Mouse (Mus musculus) heart, adult 2 months (tissue): ENCODE data around the gene Setd1b. TPM values are rescaled to one million over a fixed set of nuclear protein-coding genes. Genes with fewer than 3 reads are reported as not detected.

ENCODE experiments used
- DNase-seq, 2 experiments: peaks; one replicate each; pipeline ENCODE4 v3.0.0; 2021
- H3K27ac ChIP-seq: fragments of 200-600 bp; 2 replicates; pipeline ENCODE4 v1.8.1; 2022
- H3K27me3 ChIP-seq: fragments of 200-500 bp; 2 replicates; pipeline ENCODE4 v1.6.1; 2012; ENCODE audit warnings: mild to moderate bottlenecking, low read length, inconsistent platforms, mixed read lengths; ENCODE audit not compliant: control insufficient read depth, insufficient read depth
- H3K36me3 ChIP-seq: fragments of 200-500 bp; 2 replicates; pipeline ENCODE4 v1.6.1; 2012; ENCODE audit warnings: low read length, inconsistent platforms; ENCODE audit not compliant: control insufficient read depth, insufficient read depth
- H3K4me1 ChIP-seq: fragments of 200-500 bp; 2 replicates; pipeline ENCODE4 v1.6.1; 2011; ENCODE audit warnings: low read length; ENCODE audit not compliant: control insufficient read depth, insufficient read depth
- H3K4me3 ChIP-seq: fragments of 200-600 bp; 2 replicates; pipeline ENCODE4 v1.8.1; 2022
- H3K79me2 ChIP-seq: fragments of 200-500 bp; replicated peaks from 2 replicates; pipeline ENCODE4 v1.6.1; 2012; ENCODE audit warnings: mild to moderate bottlenecking, inconsistent platforms, low read length, moderate library complexity, mixed read lengths; ENCODE audit not compliant: control insufficient read depth, insufficient read depth
- H3K9ac ChIP-seq: fragments of 200-500 bp; 2 replicates; pipeline ENCODE4 v1.6.1; 2012; ENCODE audit warnings: low read depth, mild to moderate bottlenecking, control low read depth, inconsistent platforms, low read length, mixed read lengths
- CTCF ChIP-seq: fragments of 200-600 bp; IDR thresholded peaks from 2 replicates; pipeline ENCODE4 v1.8.1; 2022; ENCODE audit warnings: antibody characterized with exemption, mild to moderate bottlenecking, moderate library complexity
- EP300 ChIP-seq: fragments of 200-500 bp; IDR thresholded peaks from 2 replicates; pipeline ENCODE4 v1.6.1; 2011; ENCODE audit warnings: low read depth, low read length, control low read depth; ENCODE audit not compliant: insufficient read depth
- POLR2A ChIP-seq: fragments of 200-500 bp; IDR thresholded peaks from 2 replicates; pipeline ENCODE4 v1.6.1; 2011; ENCODE audit warnings: mild to moderate bottlenecking, low read depth, low read length, control low read depth; ENCODE audit not compliant: insufficient read depth
- WGBS: fragments of 180-500 bp; shearing (Covaris S2); methylation state at CpG from one replicate; pipeline ENCODE4 v1.1.7; 2018; 5-methylcytosine and 5-hydroxymethylcytosine counted together
- intact Hi-C: fragments of 180-260 bp; cut with DNase I; formaldehyde crosslinking; loops from one replicate; pipeline ENCODE4 v1.15.1; 2025
- polyA plus RNA-seq: library from polyadenylated mRNA; depleted of rRNA; stranded (reverse); fragments of >200 nt; gene quantifications from 2 replicates; pipeline ENCODE4 v1.2.3, GENCODE M21; 2012
- total RNA-seq, 2 experiments: library from RNA; stranded (reverse); gene quantifications; 2 replicates each; pipeline ENCODE4 v1.2.3; 2021

The Setd1b gene
- total and polyA plus RNA-seq, 3 experiments, result 7.4 to 19.4 (median 12.9) TPM

DNA sequence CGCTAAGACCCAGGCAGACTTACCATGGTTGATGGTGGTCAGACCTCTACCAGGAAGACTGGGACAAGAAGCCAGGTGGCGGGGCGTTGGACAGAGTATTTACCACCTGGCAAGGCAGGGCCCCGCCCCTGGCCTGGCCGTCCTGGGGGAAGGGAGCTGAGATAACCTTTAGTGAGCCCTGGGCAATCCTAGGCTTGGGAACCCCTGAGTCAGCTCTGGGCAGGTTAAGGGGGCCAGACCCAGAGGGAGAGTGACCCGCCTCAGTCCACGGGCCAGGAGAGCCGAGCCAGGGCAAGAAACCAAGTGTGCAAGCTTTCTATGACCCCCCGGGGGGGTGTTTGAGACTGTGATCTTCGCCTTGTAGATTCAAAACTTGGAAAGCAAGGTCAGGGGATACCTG lies 40.7 kb downstream of the Setd1b start, which contains the start of gene Hpd:
TSS of gene Hpd (minus strand) at position 77 of the 400 bp plus-strand sequence.
- 79% methylated on average over 10 of the region's 10 CpGs for WGBS
- no peaks in the 10 kb centered on the region for H3K79me2 ChIP-seq
- intact Hi-C loops, result no loop called here

GRCm38 (mm10) chr5:123185966-123186365 lies 44.0 kb downstream of the Setd1b start:
- DNase-seq, result no peak
- H3K4me1 ChIP-seq, result no peaks in the 10 kb centered on the region
- intact Hi-C loops, result no loop called here
- TF ChIP-seq CTCF, result no peak
- no peak for TF ChIP-seq EP300
- TF ChIP-seq POLR2A, result no peak
- H3K9ac ChIP-seq, result no peak overlapping the region
- no peaks in the 10 kb centered on the region for H3K36me3 ChIP-seq
- H3K27me3 ChIP-seq, result no peaks in the 10 kb centered on the region
- H3K79me2 ChIP-seq, result no peaks in the 10 kb centered on the region
- H3K27ac ChIP-seq, result no peak overlapping the region
- 42% methylated on average over 6 of the region's 6 CpGs for WGBS
- H3K4me3 ChIP-seq, result no peak overlapping the region

More for the DNA sequence above, 40.7 kb downstream of the Setd1b start, which contains the start of gene Hpd:
- no peak for TF ChIP-seq POLR2A
- no peak for TF ChIP-seq CTCF
- Histone ChIP-seq H3K27ac (no peak within 1 kb of the TSS), H3K4me3 (no peak within 1 kb of the TSS), H3K9ac (no peak within 1 kb of the TSS), H3K4me1 (no peaks in the 10 kb centered on the region), H3K36me3 (no peaks in the 10 kb centered on the region), H3K27me3 (no peaks in the 10 kb centered on the region)
- no peak for DNase-seq

DNA sequence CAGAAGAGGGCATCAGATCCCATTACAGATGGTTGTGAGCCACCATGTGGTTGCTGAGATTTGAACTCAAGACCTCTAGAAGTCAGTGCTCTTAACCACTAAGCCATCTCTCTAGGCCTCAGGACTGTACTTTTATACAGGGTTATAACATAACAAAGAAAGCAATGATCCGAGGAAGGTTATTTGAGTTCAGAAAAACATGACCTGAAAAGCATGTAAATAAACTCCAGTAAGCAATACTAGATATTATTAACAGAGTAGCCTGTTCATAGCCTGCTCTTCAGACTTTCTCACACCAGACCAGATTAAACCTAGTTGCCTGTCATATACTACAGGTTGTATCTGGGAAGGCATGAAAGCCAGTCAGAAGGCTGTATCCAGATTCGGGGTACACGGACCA lies 45.3 kb downstream of the Setd1b start:
- no peaks in the 10 kb centered on the region for H3K4me1 ChIP-seq
- no peak for TF ChIP-seq POLR2A
- no peak for TF ChIP-seq EP300
- no peak for TF ChIP-seq CTCF
- intact Hi-C loops, result no loop called here
- no peak overlapping the region for H3K27ac ChIP-seq
- 89% methylated on average over 3 of the region's 3 CpGs for WGBS
- H3K9ac ChIP-seq, result no peak overlapping the region
- H3K36me3 ChIP-seq, result no peaks in the 10 kb centered on the region
- H3K4me3 ChIP-seq, result no peak overlapping the region
- DNase-seq, result no peak
- H3K27me3 ChIP-seq, result no peaks in the 10 kb centered on the region
- H3K79me2 ChIP-seq, result no peaks in the 10 kb centered on the region

- TF ChIP-seq EP300 (no peak), CTCF (no peak), POLR2A (no peak)
- no peak overlapping the region for H3K27ac ChIP-seq
- no peaks in the 10 kb centered on the region for H3K79me2 ChIP-seq
- DNase-seq, result no peak
- whole genome bisulfite sequencing, result 70% methylated on average over 3 of the region's 3 CpGs
- no peak overlapping the region for H3K9ac ChIP-seq
- no peak overlapping the region for H3K4me3 ChIP-seq
- no peaks in the 10 kb centered on the region for H3K27me3 ChIP-seq
- no peaks in the 10 kb centered on the region for H3K4me1 ChIP-seq
- intact Hi-C loops, result no loop called here
- H3K36me3 ChIP-seq, result no peaks in the 10 kb centered on the region
These were observed 48.9 kb downstream of the Setd1b start for GRCm38 (mm10) chr5:123190912-123191311.

- intact Hi-C loops, result no loop called here
- H3K27ac ChIP-seq, result no peak overlapping the region
These were observed 49.4 kb downstream of the Setd1b start for GRCm38 (mm10) chr5:123191427-123191826.

GRCm38 (mm10) chr5:123192606-123193150 lies 50.7 kb downstream of the Setd1b start:
- WGBS, result 57% methylated on average over 9 of the region's 9 CpGs
- no peak overlapping the region for H3K9ac ChIP-seq
- no peaks in the 10 kb centered on the region for H3K27me3 ChIP-seq
- no peaks in the 10 kb centered on the region for H3K36me3 ChIP-seq
- H3K4me1 ChIP-seq, result no peaks in the 10 kb centered on the region
- TF ChIP-seq CTCF, result no peak
- no peak for TF ChIP-seq EP300
- no peak for TF ChIP-seq POLR2A
- H3K27ac ChIP-seq, result no peak overlapping the region
- DNase-seq, result no peak
- intact Hi-C loops, result no loop called here
- H3K79me2 ChIP-seq, result no peaks in the 10 kb centered on the region
- H3K4me3 ChIP-seq, result no peak overlapping the region

More at GRCm38 (mm10) chr5:123191427-123191826, 49.4 kb downstream of the Setd1b start:
- DNase-seq, result no peak
- Histone ChIP-seq H3K36me3 (no peaks in the 10 kb centered on the region), H3K9ac (no peak overlapping the region), H3K4me3 (no peak overlapping the region), H3K4me1 (no peaks in the 10 kb centered on the region), H3K27me3 (no peaks in the 10 kb centered on the region), H3K79me2 (no peaks in the 10 kb centered on the region)
- WGBS, result 42% methylated on average over 6 of the region's 6 CpGs
- TF ChIP-seq CTCF (no peak), POLR2A (no peak), EP300 (no peak)
